Mouse (Mus musculus): ENCODE results near the gene Mybpc2.

DNA sequence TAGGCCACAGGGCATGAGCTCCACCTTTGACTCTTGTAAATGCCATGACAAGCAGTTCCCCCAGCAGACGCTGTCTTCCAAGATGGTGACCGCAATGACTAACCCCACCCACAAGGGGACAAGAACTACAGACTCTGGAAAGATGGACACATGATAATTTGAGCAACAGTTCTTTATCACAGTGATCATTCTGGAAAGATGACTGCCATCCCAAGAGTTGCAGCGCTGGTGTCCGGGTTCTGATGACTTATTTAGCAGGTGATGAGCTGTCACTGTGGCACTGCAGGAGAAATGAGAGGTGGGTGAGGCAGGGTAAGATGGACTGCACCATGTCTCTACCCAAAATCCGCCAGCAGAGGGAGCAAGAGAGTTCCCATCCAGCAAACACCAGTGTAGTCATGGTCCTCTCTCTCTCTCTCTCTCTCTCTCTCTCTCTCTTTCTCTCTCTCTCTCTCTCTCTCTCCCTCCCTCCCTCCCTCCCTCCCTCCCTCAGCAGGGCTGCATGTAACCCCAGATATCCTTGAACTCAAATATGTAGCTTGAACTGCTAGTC is 22.8 kb downstream of the Mybpc2 start:
- no peak for TF ChIP-seq EP300 (IDR thresholded peaks at IDR 0.05; ENCODE audit: low read length)
- no peak for TF ChIP-seq GABPA (IDR thresholded peaks at IDR 0.05; ENCODE audit: insufficient replicate concordance, low read depth, low read length)
- TF ChIP-seq CTCF (conservative IDR thresholded peaks at IDR 0.05 in 1 of 2, IDR thresholded peaks at IDR 0.05 in 1 of 2; ENCODE audit: low read depth in 2 of 2, low read length in 2 of 2), result peak; percentile 60 to 80; a peak in 3 of 4 replicates
- TF ChIP-seq E2F4 (IDR thresholded peaks at IDR 0.05; ENCODE audit: insufficient replicate concordance, low read depth, low read length), result no peak
- TF ChIP-seq MEF2A (IDR thresholded peaks at IDR 0.05; ENCODE audit: borderline replicate concordance, low read depth, low read length), result no peak; the same call in 1 of the 2 replicates
- no peak for TF ChIP-seq KAT2A (IDR thresholded peaks at IDR 0.05; ENCODE audit: insufficient replicate concordance, low read length)
- no peak; the same call in 1 of the 2 replicates for TF ChIP-seq ZC3H11A (IDR thresholded peaks at IDR 0.05; ENCODE audit: low read depth, low read length)
- no peak for TF ChIP-seq TBP (conservative IDR thresholded peaks at IDR 0.05; ENCODE audit: low read depth, low read length)
- TF ChIP-seq MXI1 (IDR thresholded peaks at IDR 0.05; ENCODE audit: low read depth, low read length), result no peak
- no peak for TF ChIP-seq POLR2A (IDR thresholded peaks at IDR 0.05; ENCODE audit: low read depth, low read length)
